Mouse (Mus musculus) cerebellum, adult 2 months (tissue): ENCODE results near the gene Pip4p1.

Source experiments
- CTCF ChIP-seq: fragments of 200-500 bp; IDR thresholded peaks from 2 replicates; pipeline ENCODE4 v1.5.1; 2011; ENCODE audit warnings: low read depth, mild to moderate bottlenecking, control low read depth, low read length, moderate library complexity, borderline replicate concordance; ENCODE audit not compliant: insufficient read depth
- POLR2A ChIP-seq: fragments of 200-500 bp; IDR thresholded peaks from 2 replicates; pipeline ENCODE4 v1.6.1; 2011; ENCODE audit warnings: low read length, control low read depth, borderline replicate concordance; ENCODE audit not compliant: insufficient read depth

DNA sequence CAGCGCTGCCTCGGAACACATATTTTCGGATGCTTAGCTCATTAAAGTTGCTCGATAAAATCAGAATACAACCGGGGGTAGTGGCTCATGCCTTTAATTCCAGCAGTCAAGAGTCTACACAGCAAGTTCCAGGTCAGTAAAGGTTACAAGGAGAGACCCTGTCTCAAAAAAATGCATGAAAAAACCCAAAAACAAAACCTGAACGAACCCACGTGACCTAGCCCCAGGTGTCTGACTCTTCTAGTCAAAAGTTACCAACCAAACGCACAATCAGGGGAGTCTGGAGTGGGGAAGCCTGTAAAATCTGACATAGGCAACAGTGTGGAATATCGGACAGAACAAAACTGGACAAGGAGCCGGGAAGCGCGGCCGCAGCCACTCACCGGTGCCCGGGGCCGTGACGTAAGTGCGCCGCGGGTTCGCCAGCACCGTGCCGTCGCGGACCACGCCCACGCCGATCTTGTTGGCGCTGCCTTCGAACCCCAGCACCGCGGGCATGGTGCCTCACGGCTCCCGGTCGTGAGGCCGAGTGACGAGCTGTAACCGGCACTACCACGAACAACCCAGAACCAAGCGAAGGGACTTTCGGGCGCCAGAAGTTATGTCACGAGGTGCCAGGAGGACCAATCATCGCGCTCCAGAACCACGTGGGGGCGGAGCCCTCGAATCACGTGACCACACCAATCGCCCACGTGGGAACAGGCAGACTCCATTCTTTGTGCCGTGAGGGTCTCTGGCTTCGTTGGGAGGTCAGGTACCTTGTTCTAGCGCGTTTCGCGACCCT lies 6.2 kb downstream of the Pip4p1 start, which contains the start of the genes Osgep and Apex1:
- TF ChIP-seq CTCF (no peak), POLR2A (no peak; the same call in 1 of the 2 replicates)
